Mouse (Mus musculus) embryonic facial prominence, embryonic 13.5 days (tissue): ENCODE measurements around the gene Cda. TPM values are rescaled to one million over a fixed set of nuclear protein-coding genes. Genes with fewer than 3 reads are reported as not detected.
A peak's percentile ranks its signal among the peaks of the same experiment; 100 is the strongest.

ENCODE experiments used
- ATAC-seq: fragments of 200-750 bp; cut with Nextera tagmentation; 2 replicates; pipeline ENCODE4 v1.8.0; 2017; ENCODE audit warnings: low read depth; ENCODE audit not compliant: insufficient number of reproducible peaks, insufficient read depth, low FRiP score, low TSS enrichment
- H3K27ac ChIP-seq: fragments of 300-500 bp; sonication (generic); 2 replicates; pipeline ENCODE4 v1.5.1; 2015; ENCODE audit warnings: moderate library complexity, mild to moderate bottlenecking, inconsistent platforms
- H3K27me3 ChIP-seq: fragments of 300-500 bp; sonication (generic); 2 replicates; pipeline ENCODE4 v1.6.1; 2015; ENCODE audit warnings: mild to moderate bottlenecking, inconsistent platforms
- H3K36me3 ChIP-seq: fragments of 300-500 bp; sonication (generic); 2 replicates; pipeline ENCODE4 v1.6.1; 2015; ENCODE audit warnings: mild to moderate bottlenecking, inconsistent platforms
- H3K4me1 ChIP-seq: fragments of 300-500 bp; sonication (generic); 2 replicates; pipeline ENCODE4 v1.6.1; 2015; ENCODE audit warnings: inconsistent platforms
- H3K4me2 ChIP-seq: fragments of 300-500 bp; sonication (generic); 2 replicates; pipeline ENCODE4 v1.6.1; 2015; ENCODE audit warnings: moderate library complexity, mild to moderate bottlenecking, inconsistent platforms
- H3K4me3 ChIP-seq: fragments of 300-500 bp; sonication (generic); 2 replicates; pipeline ENCODE4 v1.5.1; 2015; ENCODE audit warnings: mild to moderate bottlenecking, inconsistent platforms
- H3K9ac ChIP-seq: fragments of 300-500 bp; sonication (generic); 2 replicates; pipeline ENCODE4 v1.6.1; 2015; ENCODE audit warnings: mild to moderate bottlenecking, inconsistent platforms
- H3K9me3 ChIP-seq: fragments of 300-500 bp; sonication (generic); 2 replicates; pipeline ENCODE4 v1.6.1; 2016; ENCODE audit warnings: inconsistent platforms
- WGBS: fragments of 180-500 bp; shearing (Covaris S2); methylation state at CpG from one replicate; pipeline ENCODE4 v1.1.7; 2015; ENCODE audit warnings: mixed read lengths; 5-methylcytosine and 5-hydroxymethylcytosine counted together
- polyA plus RNA-seq: library from polyadenylated mRNA; unstranded; fragments of >200 nt; fragmentation: Nextera tagmentation; extraction: Ambion mirVana; gene quantifications from 2 replicates; pipeline ENCODE4 v1.2.1, GENCODE M21; 2015

Cda gene
- polyA plus RNA-seq: 4.1 and 6.5 TPM in 2 replicates

GRCm38 (mm10) chr4:138367641-138368497 lies at the start of gene Cda:
Cda (minus strand) TSS chr4:138367992.
- peaks cover 37% of the 10 kb centered on the region for H3K27me3 ChIP-seq
- H3K27ac ChIP-seq: no peak within 1 kb of the TSS
- WGBS: 7% methylated on average over 34 of the region's 34 CpGs
- no peaks in the 10 kb centered on the region for H3K9me3 ChIP-seq
- ATAC-seq: no peak; the same call in 1 of the 2 replicates
- H3K36me3 ChIP-seq: no peaks in the 10 kb centered on the region
- H3K4me2 ChIP-seq: peak within 1 kb of the TSS; percentile 59
- H3K9ac ChIP-seq: peak within 1 kb of the TSS; percentile 54
- H3K4me1 ChIP-seq: peaks cover 13% of the 10 kb centered on the region
- H3K4me3 ChIP-seq: peak within 1 kb of the TSS; percentile 31

GRCm38 (mm10) chr4:138416414-138416813 lies 48.6 kb upstream of the Cda start:
- ATAC-seq: no peak
- no peak overlapping the region for H3K4me2 ChIP-seq
- peaks cover 9% of the 10 kb centered on the region; the same call in 1 of the 2 replicates for H3K4me1 ChIP-seq
- H3K9me3 ChIP-seq: no peaks in the 10 kb centered on the region; the same call in 1 of the 2 replicates
- H3K4me3 ChIP-seq: no peak overlapping the region
- H3K27ac ChIP-seq: no peak overlapping the region
- no peak overlapping the region for H3K9ac ChIP-seq
- H3K27me3 ChIP-seq: peaks cover 54% of the 10 kb centered on the region
- no peaks in the 10 kb centered on the region for H3K36me3 ChIP-seq
- WGBS: 57% methylated on average over 5 of the region's 5 CpGs

- 75% methylated on average over 3 of the region's 3 CpGs for WGBS
- Histone ChIP-seq H3K27me3 (peaks cover 54% of the 10 kb centered on the region), H3K9me3 (no peaks in the 10 kb centered on the region; the same call in 1 of the 2 replicates), H3K27ac (no peak overlapping the region), H3K36me3 (no peaks in the 10 kb centered on the region), H3K4me3 (no peak overlapping the region), H3K9ac (no peak overlapping the region), H3K4me1 (peaks cover 9% of the 10 kb centered on the region; the same call in 1 of the 2 replicates), H3K4me2 (no peak overlapping the region)
- ATAC-seq: no peak
Measured at GRCm38 (mm10) chr4:138415991-138416390, 48.2 kb upstream of the Cda start.

GRCm38 (mm10) chr4:138414725-138415124 lies 46.9 kb upstream of the Cda start:
- ATAC-seq: no peak
- Histone ChIP-seq H3K9ac (peak overlapping the region; percentile 58), H3K27ac (no peak overlapping the region), H3K4me3 (no peak overlapping the region), H3K4me2 (no peak overlapping the region), H3K36me3 (no peaks in the 10 kb centered on the region), H3K9me3 (no peaks in the 10 kb centered on the region; the same call in 1 of the 2 replicates), H3K27me3 (peaks cover 60% of the 10 kb centered on the region), H3K4me1 (peaks cover 9% of the 10 kb centered on the region; the same call in 1 of the 2 replicates)
- WGBS: 9% methylated on average over 6 of the region's 6 CpGs

- H3K9me3 ChIP-seq: no peaks in the 10 kb centered on the region
- no peak overlapping the region for H3K27ac ChIP-seq
- H3K4me1 ChIP-seq: peaks cover 9% of the 10 kb centered on the region; the same call in 1 of the 2 replicates
- H3K4me2 ChIP-seq: no peak overlapping the region
- H3K9ac ChIP-seq: no peak overlapping the region
- no peak overlapping the region for H3K4me3 ChIP-seq
- ATAC-seq: no peak
- H3K36me3 ChIP-seq: no peaks in the 10 kb centered on the region
- WGBS: 50% methylated on average over 7 of the region's 7 CpGs
- peaks cover 51% of the 10 kb centered on the region for H3K27me3 ChIP-seq
Measured at GRCm38 (mm10) chr4:138411504-138412121, 43.8 kb upstream of the Cda start.

GRCm38 (mm10) chr4:138411011-138411410 lies 43.2 kb upstream of the Cda start:
- no peaks in the 10 kb centered on the region for H3K36me3 ChIP-seq
- no peaks in the 10 kb centered on the region for H3K9me3 ChIP-seq
- H3K4me2 ChIP-seq: no peak overlapping the region
- no peak overlapping the region for H3K9ac ChIP-seq
- no peak overlapping the region for H3K4me3 ChIP-seq
- 9% methylated on average over 5 of the region's 5 CpGs for WGBS
- H3K4me1 ChIP-seq: peaks cover 9% of the 10 kb centered on the region; the same call in 1 of the 2 replicates
- no peak overlapping the region for H3K27ac ChIP-seq
- peaks cover 45% of the 10 kb centered on the region for H3K27me3 ChIP-seq
- ATAC-seq: 0 out of 2 replicates have a peak, but pooled peaks have one; percentile 52

- Histone ChIP-seq H3K27ac (no peak overlapping the region), H3K27me3 (peaks cover 25% of the 10 kb centered on the region), H3K4me2 (no peak overlapping the region), H3K36me3 (no peaks in the 10 kb centered on the region), H3K9ac (no peak overlapping the region), H3K4me3 (no peak overlapping the region), H3K4me1 (no peaks in the 10 kb centered on the region), H3K9me3 (no peaks in the 10 kb centered on the region)
- WGBS: 73% methylated on average over 12 of the region's 13 CpGs
- no peak for ATAC-seq
Measured at GRCm38 (mm10) chr4:138407479-138408194, 39.8 kb upstream of the Cda start.

GRCm38 (mm10) chr4:138404806-138405205 lies 37.0 kb upstream of the Cda start:
- Histone ChIP-seq H3K36me3 (no peaks in the 10 kb centered on the region), H3K27me3 (peaks cover 9% of the 10 kb centered on the region), H3K4me2 (no peak overlapping the region), H3K27ac (no peak overlapping the region), H3K9me3 (no peaks in the 10 kb centered on the region), H3K4me3 (no peak overlapping the region), H3K9ac (no peak overlapping the region), H3K4me1 (no peaks in the 10 kb centered on the region)
- ATAC-seq: no peak
- WGBS: 4% methylated on average over 2 of the region's 2 CpGs

- no peak for ATAC-seq
- H3K4me2 ChIP-seq: peak overlapping the region; percentile 78
Measured at GRCm38 (mm10) chr4:138396711-138397110, 28.9 kb upstream of the Cda start.

GRCm38 (mm10) chr4:138395971-138396645 lies 28.3 kb upstream of the Cda start, which contains the start of gene Fam43b:
Fam43b (minus strand) TSS chr4:138396528.
- WGBS: 1% methylated on average over 46 of the region's 46 CpGs
- peak within 1 kb of the TSS; percentile 63; the same call in 1 of the 2 replicates for H3K9ac ChIP-seq
- no peaks in the 10 kb centered on the region for H3K9me3 ChIP-seq
- no peak within 1 kb of the TSS for H3K27ac ChIP-seq
- no peaks in the 10 kb centered on the region for H3K36me3 ChIP-seq
- peak within 1 kb of the TSS; percentile 78 for H3K4me2 ChIP-seq
- H3K4me1 ChIP-seq: peaks cover 22% of the 10 kb centered on the region
- peaks cover 94% of the 10 kb centered on the region for H3K27me3 ChIP-seq
- H3K4me3 ChIP-seq: peak within 1 kb of the TSS; percentile 47
- no peak for ATAC-seq

More at GRCm38 (mm10) chr4:138396711-138397110, 28.9 kb upstream of the Cda start:
- H3K27me3 ChIP-seq: peaks cover 88% of the 10 kb centered on the region
- no peak overlapping the region for H3K27ac ChIP-seq
- H3K4me1 ChIP-seq: peaks cover 22% of the 10 kb centered on the region
- peak overlapping the region; percentile 47 for H3K4me3 ChIP-seq
- H3K9me3 ChIP-seq: no peaks in the 10 kb centered on the region
- WGBS: 4% methylated on average over 8 of the region's 8 CpGs
- H3K9ac ChIP-seq: no peak overlapping the region
- no peaks in the 10 kb centered on the region for H3K36me3 ChIP-seq
